Mouse (Mus musculus) spleen, postnatal 4 days (tissue): ENCODE data around the gene Cd53.

Experiments
- DNase-seq, 2 experiments: peaks; one replicate each; pipeline ENCODE4 v3.0.0; 2022; ENCODE audit warnings: low spot score in 2 of 2

The Cd53 gene

DNA sequence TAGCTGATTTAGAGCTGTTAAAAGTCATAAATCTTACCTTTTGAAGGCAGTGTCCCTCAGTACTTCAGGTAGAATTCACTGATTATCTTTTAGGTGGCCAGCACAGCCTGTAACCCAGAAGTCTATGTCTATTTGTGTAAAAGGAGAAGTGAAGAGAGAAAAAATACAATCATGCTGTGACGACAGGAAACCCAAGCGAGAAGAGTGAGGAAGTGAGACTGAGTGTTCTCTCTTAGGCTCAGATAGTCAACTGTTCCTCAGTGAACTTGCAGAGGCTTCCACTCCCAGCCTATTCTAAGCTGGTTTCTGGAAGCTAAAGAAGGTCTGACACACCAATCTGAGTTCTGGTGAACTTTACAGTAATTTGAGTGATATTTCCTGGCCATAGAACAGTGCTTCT is at the start of gene Cd53:
TSS of gene Cd53 (minus strand) at position 220 of the 400 bp plus-strand sequence.
- DNase-seq = peak in 1 of 2 experiments; percentile 21

DNA sequence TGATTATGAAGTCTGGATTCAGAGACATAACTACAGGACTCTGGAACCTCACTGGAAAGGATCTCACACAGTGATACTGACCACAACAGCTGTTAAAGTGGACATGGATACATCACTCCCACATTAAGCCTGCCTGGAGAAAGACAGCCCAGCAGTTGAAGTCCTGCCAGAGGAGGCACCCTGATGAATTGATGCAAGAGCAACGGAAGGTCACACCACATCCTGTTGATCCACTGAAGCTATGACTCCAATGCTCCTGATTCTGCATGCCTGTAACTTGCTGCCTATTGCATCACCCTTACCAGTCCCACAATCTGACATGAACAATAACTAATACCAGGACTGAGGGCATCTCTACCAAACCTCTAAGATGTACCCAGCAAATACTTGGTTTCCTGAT is 42.2 kb upstream of the Cd53 start:
- no peak for DNase-seq

DNA sequence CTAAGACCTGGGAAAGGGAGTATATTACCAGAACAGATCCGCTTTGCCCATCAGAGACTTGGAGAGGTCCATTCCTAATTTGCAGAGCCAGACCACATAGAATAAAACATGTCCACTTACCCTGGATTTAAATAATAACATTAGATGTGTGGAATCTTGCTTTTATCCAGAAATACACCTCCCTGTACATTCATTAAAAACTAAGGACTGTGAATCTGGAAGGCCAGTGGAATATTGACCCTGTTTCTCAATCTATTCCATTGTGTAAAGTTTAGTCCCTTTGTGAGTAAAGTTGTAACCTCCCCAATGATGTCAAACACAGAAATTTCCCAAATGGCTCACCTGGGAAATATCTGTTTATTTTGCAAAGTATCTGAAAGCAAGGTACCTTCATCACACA is 36.2 kb upstream of the Cd53 start, which contains the start of gene Olfr266:
TSS of gene Olfr266 (minus strand) at position 101 of the 400 bp plus-strand sequence.
- no peak for DNase-seq

DNA sequence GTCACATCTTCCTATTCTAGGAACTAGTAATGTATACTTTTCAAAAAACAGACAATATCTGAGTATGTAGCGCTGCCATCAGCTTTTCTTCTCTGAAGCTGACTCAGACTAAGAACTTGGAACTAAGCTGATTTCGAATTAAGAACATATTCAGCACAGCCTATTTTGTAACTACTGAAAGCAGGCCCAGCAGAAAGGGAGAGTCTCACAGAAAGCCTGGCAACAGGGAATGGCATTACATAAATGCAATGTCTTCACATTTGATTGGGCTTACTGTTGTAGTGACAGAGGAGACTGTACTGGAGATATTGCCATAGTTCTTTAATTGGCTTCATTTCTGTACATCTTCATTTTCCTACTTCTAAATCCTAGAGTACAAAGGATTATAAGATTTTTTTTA is 27.7 kb upstream of the Cd53 start:
- DNase-seq = no peak

DNA sequence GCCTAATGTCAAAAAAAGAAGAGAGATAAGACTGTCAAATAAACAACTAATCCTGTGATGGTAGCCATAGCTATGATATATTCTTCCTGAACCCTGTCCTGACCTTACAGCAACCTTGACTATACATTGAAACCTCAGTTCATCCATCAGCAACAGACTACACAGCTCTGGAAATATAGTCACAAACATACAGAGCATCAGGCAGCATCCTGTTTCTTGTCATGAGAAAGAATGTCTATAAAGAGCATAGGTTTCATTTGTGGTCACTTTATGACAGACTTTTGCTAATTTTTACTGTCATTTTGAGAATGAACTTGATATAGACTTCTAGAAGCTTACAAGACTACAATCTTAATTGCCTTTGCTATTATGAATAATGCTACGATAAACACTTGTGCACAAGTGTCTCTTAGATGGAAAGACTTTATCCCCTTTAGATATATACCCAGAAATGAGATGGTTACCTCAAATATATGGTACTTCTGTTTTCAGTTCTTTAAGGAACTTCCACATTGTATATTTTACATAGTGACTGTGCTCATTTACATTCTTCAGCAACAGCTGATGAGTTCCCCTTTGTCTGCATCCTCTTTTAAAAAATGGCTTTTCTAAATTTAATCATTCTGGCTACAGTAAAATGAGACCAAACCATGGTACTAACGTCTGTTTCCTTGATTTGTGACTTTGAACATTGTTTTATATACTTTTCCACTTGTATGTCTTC is 19.2 kb upstream of the Cd53 start:
- no peak for DNase-seq

DNA sequence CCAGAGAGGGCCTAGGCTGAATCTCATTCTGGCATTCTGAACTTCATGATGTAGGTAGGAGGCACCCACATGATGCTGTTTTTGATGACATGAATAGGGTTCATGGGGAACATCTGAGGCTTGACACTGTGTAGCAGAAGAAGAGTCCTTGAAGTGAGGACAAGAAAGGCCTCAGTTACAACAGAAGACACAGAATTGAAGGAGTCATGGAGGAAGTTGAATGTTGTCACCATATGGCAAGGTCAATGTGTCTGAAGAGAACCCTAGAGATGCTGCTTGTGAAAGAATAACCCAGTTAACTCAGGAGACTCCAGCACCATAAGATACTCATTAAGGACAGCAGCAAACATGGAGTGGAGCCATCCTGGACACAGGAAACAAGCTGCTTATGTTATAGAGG is 8.1 kb upstream of the Cd53 start:
- no peak for DNase-seq

DNA sequence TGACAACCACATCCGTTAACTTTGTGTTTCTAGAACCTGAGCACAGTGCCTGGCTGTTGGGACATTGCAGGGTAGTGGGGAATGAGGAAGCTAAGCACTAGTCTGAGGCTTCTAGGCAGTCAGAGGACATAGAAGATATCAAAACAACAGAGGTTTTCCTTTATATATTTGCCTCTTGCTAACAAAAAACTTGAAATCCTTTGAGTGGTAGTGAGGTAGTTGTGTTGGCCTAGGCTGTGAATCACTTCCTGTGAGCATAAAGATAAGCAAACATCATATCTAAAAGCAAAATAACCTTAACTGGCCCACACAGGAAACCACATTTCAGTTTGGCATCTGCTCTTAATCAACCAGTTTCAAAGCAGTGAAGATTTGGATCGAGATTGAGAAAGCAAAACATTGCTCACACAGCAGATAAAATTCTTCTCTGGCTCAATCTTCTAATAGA is 1.5 kb downstream of the Cd53 start:
- DNase-seq = no peak

DNA sequence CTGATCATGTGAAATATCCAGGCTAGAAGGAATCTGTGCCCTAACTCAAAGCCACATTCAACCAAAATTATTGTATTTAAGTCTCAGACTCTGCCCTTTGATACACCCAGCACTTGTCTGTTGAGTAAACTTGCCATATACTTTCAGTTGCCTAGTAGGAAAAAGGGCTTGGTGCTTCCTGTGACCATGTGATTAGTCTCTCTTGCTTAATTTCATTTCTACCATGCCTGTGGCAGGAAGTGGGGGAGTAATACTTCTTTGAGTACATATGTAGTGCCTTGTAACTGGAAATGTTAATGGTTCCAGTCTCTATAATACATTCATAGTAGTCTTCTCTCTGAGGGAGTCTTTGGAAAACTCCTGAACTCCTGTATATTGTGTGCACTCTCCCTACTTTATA is 2.0 kb downstream of the Cd53 start:
- DNase-seq = no peak

DNA sequence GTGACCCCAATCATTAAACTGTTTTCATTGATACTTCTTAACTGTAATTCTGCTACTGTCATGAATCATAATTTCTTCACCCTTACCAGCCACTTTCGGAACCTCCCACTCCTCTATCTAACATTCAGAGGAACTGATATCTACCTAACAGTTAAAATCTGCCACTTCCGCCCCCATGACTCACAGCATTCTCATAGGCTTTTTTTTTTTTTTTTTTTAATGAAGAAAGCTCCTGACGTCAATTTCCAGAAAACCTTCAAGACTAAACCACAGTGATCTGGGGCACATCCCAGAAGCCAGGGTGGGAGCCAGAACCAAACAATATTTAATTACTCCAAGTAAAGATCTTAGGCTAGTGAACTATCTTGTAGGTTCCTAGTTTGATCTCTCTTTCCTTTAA is 4.8 kb downstream of the Cd53 start:
- DNase-seq = no peak

DNA sequence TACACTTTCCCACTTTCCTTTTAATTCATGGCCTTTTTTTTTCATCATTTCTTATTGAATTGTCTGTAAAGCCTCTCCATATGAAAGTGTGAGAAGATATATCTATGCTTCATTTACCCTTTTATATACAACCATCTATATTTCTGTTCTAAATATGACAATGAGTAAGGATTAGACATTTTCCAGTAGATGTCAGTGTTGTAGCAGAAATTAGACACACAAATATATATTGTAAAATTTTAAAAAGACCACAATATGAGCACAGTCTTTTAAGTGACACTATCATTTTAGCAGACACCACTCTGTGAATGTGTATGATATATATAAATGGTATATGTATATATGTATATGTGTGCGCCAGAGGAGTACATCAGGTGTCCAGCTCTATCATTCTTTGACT is 18.1 kb downstream of the Cd53 start:
- no peak for DNase-seq

DNA sequence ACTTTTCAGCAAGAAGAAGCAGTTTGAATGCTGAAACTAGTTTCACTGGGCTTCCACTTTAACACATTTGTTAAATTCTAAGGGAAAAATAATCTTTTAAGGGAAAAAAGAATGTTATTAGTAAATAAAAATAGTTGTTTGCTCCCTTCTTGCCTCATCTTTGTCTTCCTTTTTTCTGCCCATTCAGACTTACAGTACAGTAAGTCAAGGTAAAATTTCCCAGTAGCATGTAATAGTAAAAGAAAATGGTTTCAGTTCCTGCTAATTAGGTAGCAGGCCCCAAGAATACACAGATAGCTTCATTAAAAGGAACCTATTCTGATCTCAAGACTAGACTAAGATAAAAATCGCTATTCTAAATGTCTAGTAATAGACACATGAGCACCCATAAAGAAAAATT is 34.1 kb downstream of the Cd53 start:
- no peak for DNase-seq

DNA sequence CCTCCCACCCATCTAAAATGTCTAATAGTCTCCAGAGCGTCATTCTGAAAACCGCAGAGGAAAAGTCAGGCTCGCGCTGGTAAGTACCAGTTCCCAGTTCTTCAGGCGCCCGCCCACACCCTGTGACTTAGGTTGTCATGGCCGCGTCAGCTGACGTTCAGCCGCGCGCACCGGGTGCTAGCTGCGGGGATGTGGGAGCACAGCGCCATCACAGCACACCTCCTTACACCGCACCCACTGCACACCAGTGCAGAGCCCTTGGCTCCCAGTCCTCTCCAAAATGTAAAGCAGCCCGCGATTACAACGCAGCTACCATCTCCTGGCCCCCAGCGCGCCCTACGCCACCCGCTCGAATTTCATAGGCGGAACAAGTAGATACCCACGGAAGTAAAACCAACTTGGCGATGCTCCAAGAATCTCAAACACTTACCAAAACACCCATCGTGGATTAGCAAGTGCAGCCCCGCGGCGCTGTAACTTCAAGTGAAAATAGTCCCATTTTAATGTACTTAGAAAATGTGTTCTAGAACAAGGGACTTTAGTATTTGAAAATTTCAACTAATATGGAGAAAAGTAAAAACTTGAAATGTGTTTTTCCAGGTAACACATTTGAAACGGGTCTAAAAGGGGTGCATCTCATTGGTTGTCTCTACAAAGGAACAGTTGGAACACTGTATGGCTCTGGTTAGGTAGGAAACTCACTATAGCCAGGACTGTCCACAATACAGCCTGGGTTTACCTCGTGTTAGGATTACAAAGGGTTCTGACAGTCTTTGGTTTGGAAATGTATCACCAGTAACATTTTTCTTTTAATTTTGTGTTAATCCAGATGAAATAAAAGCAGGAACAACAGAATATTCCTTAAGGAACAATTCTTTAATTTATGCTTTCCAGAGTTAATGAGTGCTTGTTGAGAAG is 67.7 kb downstream of the Cd53 start:
- DNase-seq = peak; percentile 80 to 90

DNA sequence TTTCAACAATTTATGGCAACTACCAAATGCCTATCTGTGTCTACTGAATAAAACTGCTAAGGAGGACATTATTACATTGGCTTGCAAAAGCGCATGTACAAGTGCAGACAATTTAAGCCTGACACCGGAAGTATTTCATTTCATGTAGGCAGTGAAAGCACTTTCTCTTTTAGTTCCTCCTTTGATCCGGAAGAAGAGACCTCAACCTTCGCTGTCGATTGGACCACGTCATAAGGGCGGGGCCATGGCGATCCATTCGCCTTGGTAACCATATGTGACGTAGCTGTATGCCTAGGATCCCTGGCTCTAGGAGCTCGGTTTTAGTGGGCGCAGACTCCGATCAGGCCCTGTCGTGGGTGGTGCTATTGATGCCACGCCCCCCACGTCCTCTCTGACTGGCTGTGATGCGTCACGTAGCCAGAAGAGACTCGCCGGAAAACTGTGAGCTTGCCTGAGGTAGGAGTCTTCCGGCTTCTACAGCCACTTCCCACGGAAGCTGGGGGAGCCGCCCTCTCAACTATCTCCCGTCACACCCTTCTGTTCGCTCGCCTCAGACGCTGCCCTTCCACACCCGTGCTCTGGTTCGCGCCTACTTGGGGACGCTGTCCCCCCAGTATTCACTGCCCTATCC is 68.4 kb downstream of the Cd53 start:
- DNase-seq = peak; percentile 92
